Mouse (Mus musculus) B cell, adult 62 days (primary cell): ENCODE results near the gene Pkib. TPM values are rescaled to one million over a fixed set of nuclear protein-coding genes. Genes with fewer than 3 reads are reported as not detected.

Source experiments
- total RNA-seq: library from RNA; stranded (reverse); gene quantifications from 4 replicates; pipeline ENCODE4 v1.2.4, GENCODE M21; 2023

Pkib gene
- total RNA-seq = 53.6 to 64.8 TPM (median 55.8 TPM) in 4 replicates

GRCm38 (mm10) chr10:57631896-57632867, at the start of gene Pkib:
Pkib (plus strand) TSS chr10:57631981.

GRCm38 (mm10) chr10:57784876-57785150, 153.0 kb downstream of the Pkib start, which contains the start of gene Fabp7:
Fabp7 (plus strand) TSS chr10:57784881.

Other genes starting within 250 kb of the Pkib start
- gene Hsf2, start 145.6 kb upstream of the Pkib start, total RNA-seq = 10.9 to 13.0 TPM (median 11.9 TPM) in 4 replicates
- 165 to 177 TPM (median 173 TPM) in 4 replicates for gene Serinc1, start 99.5 kb upstream of the Pkib start, total RNA-seq
- not detected in 4 replicates for gene Fabp7, start 152.9 kb downstream of the Pkib start, total RNA-seq
- gene Smpdl3a, start 162.4 kb downstream of the Pkib start, total RNA-seq = 16.8 to 21.1 TPM (median 19.8 TPM) in 4 replicates